Mouse (Mus musculus): ENCODE measurements around the gene Gng5. TPM values are rescaled to one million over a fixed set of nuclear protein-coding genes. Genes with fewer than 3 reads are reported as not detected.

The Gng5 gene
- total RNA-seq, 2 experiments from 2014 or later: 45.0 to 46.0 TPM

GRCm38 (mm10) chr3:146540521-146541273 is 41.1 kb downstream of the Gng5 start:
- no peak for DNase-seq (ENCODE audit: extremely low spot score in 1 of 2, low spot score in 1 of 2)

DNA sequence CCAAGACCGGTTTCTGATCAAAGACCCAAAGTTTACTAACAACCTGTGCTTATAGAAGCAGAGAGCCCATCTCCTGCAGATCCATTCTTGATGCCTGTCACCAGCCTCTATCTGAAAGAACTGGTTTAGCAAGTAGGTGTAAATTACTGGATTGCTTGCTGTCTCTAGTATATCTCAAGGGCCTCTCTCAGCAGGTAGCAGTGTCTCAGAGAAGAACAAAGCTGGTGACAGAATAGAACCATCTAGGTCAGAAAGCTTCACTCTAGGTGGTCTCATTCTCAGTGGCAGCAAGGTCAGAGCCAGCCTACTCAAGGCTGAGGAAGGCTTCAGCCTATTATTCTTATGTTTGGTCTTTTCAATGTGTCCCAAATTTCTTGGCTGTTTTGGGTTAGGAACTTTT is 44.0 kb downstream of the Gng5 start:
- no peak for DNase-seq (ENCODE audit: extremely low spot score in 1 of 2, low spot score in 1 of 2)

GRCm38 (mm10) chr3:146554816-146555215 is 55.2 kb downstream of the Gng5 start:
- DNase-seq (ENCODE audit: extremely low spot score in 1 of 2, low spot score in 1 of 2): no peak

Other genes starting within 250 kb of the Gng5 start
- 100 to 1,000 TPM; 109 to 127 TPM for gene Ssx2ip, start 95.2 kb upstream of the Gng5 start, total RNA-seq (2021)
- 1 to 10 TPM; 6.5 to 6.9 TPM for gene Ctbs, start 50.0 kb upstream of the Gng5 start, total RNA-seq (2021)
- 1 to 10 TPM; 2.3 to 4.0 TPM for gene Spata1, start 54 bp upstream of the Gng5 start, total RNA-seq (2021)
- gene Rpf1, start 21.6 kb downstream of the Gng5 start, total RNA-seq (2021): 10 to 100 TPM; 14.6 to 17.5 TPM
- gene Uox, start 70.6 kb downstream of the Gng5 start, total RNA-seq (2021): not detected
- not detected for gene Dnase2b, start 115.8 kb downstream of the Gng5 start, total RNA-seq (2021)
- gene 4930503B20Rik, start 151.5 kb downstream of the Gng5 start, total RNA-seq (2021): not detected
- gene Samd13, start 185.8 kb downstream of the Gng5 start, total RNA-seq (2021): not detected

All from layer of hippocampus, postnatal 25 days (tissue).